Comparison of ENCODE assay signal across 7 mouse cellular contexts in genomic region chr11:86949951-86950441, GRCm38 (mm10). TPM values are rescaled to one million over a fixed set of nuclear protein-coding genes. Genes with fewer than 3 reads are reported as not detected.
A peak's percentile ranks its signal among the peaks of the same experiment; 100 is the strongest.
DNase-seq lines count a peak whose midpoint lies in the region; ATAC-seq lines count a peak whose summit lies in the region.

No protein-coding gene starts in this region.

- ATAC-seq in forebrain, embryonic 16.5 days = peak; percentile 8; the same call in 1 of the 2 replicates
- ATAC-seq in hindbrain, embryonic 14.5 days (ENCODE audit: low FRiP score) = no peak; the same call in 1 of the 2 replicates
- no peak for ATAC-seq in megakaryocyte progenitor cell, adult 5-6 weeks (replicated peaks; ENCODE audit: poor library complexity)

- WGBS in forebrain, embryonic 16.5 days = 54% methylated on average over 9 of the region's 9 CpGs
- WGBS in hindbrain, embryonic 14.5 days = 57% methylated on average over 9 of the region's 9 CpGs

- H3K4me1 ChIP-seq in forebrain, embryonic 16.5 days (replicated peaks; ENCODE audit: control insufficient read depth, insufficient read depth, low read length) = peaks cover 19% of the 10 kb centered on the region
- peaks cover 13% of the 10 kb centered on the region for H3K4me1 ChIP-seq in hindbrain, embryonic 14.5 days (replicated peaks; ENCODE audit: control insufficient read depth, insufficient read depth, low read length)

- no peak overlapping the region for H3K4me2 ChIP-seq in forebrain, embryonic 16.5 days (ENCODE audit: low read length)
- no peak overlapping the region for H3K4me2 ChIP-seq in hindbrain, embryonic 14.5 days (replicated peaks)

- H3K27me3 ChIP-seq in forebrain, embryonic 16.5 days (replicated peaks; ENCODE audit: control insufficient read depth, insufficient read depth, low read length) = no peaks in the 10 kb centered on the region
- H3K27me3 ChIP-seq in hindbrain, embryonic 14.5 days (ENCODE audit: control insufficient read depth, insufficient read depth, low read length) = no peaks in the 10 kb centered on the region

- no peak overlapping the region for H3K9ac ChIP-seq in forebrain, embryonic 16.5 days (replicated peaks; ENCODE audit: low read depth, low read length)
- no peak overlapping the region for H3K9ac ChIP-seq in hindbrain, embryonic 14.5 days

- H3K9me3 ChIP-seq in forebrain, embryonic 16.5 days (ENCODE audit: control insufficient read depth, low read length) = no peaks in the 10 kb centered on the region
- no peaks in the 10 kb centered on the region for H3K9me3 ChIP-seq in hindbrain, embryonic 14.5 days (ENCODE audit: control insufficient read depth, low read length)

- H3K27ac ChIP-seq in forebrain, embryonic 16.5 days (ENCODE audit: low read length) = peak overlapping the region; percentile 20; the same call in 1 of the 2 replicates
- H3K27ac ChIP-seq in hindbrain, embryonic 14.5 days = peak overlapping the region; percentile 62

- H3K4me3 ChIP-seq in forebrain, embryonic 16.5 days (replicated peaks; ENCODE audit: low read length) = no peak overlapping the region
- no peak overlapping the region for H3K4me3 ChIP-seq in hindbrain, embryonic 14.5 days (replicated peaks; ENCODE audit: low read length)

- DNase-seq in ovary, adult 18-20 months (ENCODE audit: low spot score) = peak; percentile 70
- no peak for DNase-seq in ovary, postnatal 10 days (ENCODE audit: low spot score)
- DNase-seq in hindbrain, embryonic 14.5 days (ENCODE audit: low spot score) = no peak
- peak; percentile 46 for DNase-seq in lung, postnatal 36 days
- DNase-seq in B cell, adult 2 months = no peak

- no peaks in the 10 kb centered on the region for H3K36me3 ChIP-seq in forebrain, embryonic 16.5 days (ENCODE audit: control insufficient read depth, insufficient read depth)
- no peaks in the 10 kb centered on the region for H3K36me3 ChIP-seq in hindbrain, embryonic 14.5 days (replicated peaks; ENCODE audit: control insufficient read depth, insufficient read depth)

RNA-seq across cellular contexts. Expression of gene Ypel2, which starts 43.5 kb away (rescaled TPM):
- 7.1 and 8.1 TPM in 2 replicates for polyA plus RNA-seq in forebrain, embryonic 16.5 days (2015; fragmentation: Nextera tagmentation; extraction: Ambion mirVana)
- polyA plus RNA-seq in hindbrain, embryonic 14.5 days (2014; fragmentation: Nextera tagmentation; extraction: Ambion mirVana) = 3.2 and 3.9 TPM in 2 replicates
- 6.8 and 8.6 TPM in 2 replicates for total RNA-seq in megakaryocyte progenitor cell, adult 5-6 weeks (2015)
- 5.8 and 6.2 TPM in 2 replicates for total RNA-seq in megakaryocyte progenitor cell, adult 5-6 weeks (2017)

Comparison
In these comparisons a context has a peak if more than half of its experiments do, and no peak if none do; other contexts are left out.
1. DNase-seq: peak in ovary, adult 18-20 months (single experiment) and lung, postnatal 36 days (single experiment); none in ovary, postnatal 10 days (single experiment), hindbrain, embryonic 14.5 days (single experiment) and B cell, adult 2 months (0 of 2).